Mouse (Mus musculus) CH12F3 (cell line): Measurements from ENCODE around the gene Rtkn.

Source experiments
- in situ Hi-C: fragments of 300-500 bp; cut with MboI; formaldehyde crosslinking; loops from 2 replicates; pipeline ENCODE4 v1.14.3; 2020; ENCODE audit warnings: low sequenced_read_pairs

Rtkn gene

DNA sequence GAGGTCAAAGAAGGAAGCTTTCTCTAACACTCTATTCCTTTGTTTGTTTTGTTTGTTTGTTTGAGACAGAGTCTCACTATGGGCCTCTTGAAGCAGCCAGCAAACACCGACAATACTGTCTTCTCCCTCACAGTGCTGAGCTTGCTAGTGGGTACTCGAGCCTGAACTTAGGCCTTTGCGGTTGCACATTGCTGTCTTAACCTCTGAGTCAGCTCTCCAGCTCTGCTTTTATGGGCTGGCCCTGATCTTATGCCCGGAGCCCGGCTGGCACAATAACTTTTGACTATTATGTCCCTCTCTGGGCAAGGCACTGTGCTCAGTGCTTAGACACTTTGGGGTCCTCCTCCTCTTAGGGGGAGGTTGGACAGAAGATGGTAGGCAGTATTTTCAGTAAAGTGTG is 34.6 kb downstream of the Rtkn start:
- in situ Hi-C loops, result loop anchor here (10.0 kb wide), 1 partner anchor 165 kb away; no protein-coding TSS in a partner anchor

DNA sequence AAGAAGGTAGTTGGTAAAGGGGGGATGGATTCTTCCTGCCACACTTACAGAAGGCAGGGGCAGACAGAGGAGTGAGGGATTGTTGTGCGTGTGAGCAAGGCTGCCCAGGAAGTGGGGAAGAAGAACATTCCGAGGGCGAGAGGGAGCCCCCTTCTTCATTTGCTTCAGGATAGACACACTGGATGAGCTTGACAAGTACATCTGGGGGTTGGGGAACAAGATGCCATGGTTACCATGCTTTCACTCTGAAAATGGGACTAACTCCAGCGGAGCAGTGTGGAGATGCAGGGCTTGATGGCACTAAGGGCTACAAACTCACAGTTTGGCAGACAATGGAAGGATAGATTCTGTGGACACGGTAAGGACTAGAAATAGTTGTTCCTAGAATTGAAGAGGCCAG is 35.8 kb downstream of the Rtkn start:
- in situ Hi-C loops, result no loop called here

DNA sequence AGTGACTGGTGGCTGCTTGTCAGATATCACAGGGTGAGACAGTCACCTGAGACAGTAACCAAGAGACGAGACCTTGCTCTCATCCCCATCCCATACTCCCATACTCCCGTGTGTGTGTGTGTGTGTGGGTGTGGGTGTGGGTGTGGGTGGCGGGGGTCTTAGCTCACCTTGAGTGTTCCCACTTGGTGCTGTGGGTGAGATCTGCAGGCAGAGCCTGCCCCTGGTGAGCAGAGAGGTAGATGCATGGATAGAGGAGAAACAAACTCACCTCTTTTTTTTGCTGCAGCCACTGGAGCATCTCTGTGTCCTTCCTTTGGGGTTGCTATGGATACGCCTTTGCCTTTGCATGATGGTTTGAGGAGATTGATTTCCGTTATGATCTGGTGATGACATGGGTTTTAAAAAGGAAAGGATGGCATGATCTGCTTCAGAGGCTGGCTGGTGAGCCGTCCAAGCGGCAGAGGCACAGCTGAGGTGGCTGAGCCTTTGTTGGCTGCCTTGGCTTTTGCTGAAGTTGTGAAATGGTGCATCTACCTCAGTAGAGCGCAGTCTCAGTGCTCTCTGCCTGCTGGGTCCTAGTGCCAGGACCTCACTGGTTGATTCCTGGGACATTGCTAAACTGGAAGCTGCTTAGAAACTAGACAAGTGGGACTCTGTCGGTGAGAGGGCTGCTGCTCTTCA is 37.1 kb downstream of the Rtkn start:
- in situ Hi-C loops, result no loop called here

DNA sequence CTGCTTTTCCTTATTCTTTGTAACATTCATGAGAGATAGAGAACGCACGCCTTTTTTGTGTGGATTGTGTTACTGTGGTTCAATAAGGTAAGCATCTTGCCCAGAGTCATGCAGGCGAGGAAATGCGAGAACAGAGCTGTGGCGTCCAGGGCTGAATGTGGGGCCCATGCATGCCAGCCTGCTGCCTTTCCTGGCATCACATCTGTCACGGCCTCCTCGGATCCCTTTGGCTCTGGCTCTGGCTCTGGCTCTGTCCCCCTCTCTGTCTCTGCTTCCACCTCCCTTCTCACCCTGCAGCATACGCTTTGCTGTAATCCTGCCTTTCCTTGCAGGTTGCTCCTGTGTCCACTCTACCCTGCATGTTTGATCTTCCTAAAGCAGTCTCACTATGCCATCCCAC is 40.7 kb downstream of the Rtkn start:
- in situ Hi-C loops, result no loop called here

DNA sequence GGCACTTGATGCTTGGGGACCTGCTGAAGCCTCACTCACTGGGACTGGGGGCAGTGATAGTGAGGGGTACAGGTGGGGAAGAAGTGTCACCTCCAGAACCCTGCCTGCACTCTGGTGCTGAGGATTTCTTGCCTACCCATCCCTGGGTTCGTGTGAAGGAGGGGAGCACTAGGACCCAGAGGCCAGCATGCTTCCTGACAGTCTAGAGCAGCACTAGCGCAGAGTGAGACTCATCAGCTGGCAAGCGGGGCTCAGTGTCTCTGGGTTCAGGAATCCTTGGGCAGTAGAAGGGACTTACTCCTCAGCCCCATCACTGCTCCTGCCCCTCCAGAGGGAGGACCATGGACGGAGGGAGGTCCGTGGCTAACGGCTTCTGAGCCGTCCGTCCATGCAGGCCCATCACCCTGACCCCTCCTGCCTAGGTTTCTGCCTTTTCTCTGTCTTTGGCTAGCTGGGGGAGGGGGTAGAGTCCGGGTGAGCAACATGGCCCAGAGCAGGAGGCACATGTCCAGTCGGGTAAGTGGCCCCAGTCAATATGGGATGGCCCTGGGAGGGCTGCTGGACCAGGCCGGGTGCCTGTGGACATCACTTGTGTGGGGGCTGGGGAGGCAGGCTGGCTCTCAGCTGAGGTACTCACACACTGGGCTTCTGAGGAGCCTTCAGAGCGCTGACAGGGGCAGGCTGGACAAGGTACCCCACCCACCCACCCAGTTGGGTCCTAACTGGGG is 44.3 kb downstream of the Rtkn start:
- in situ Hi-C loops, result no loop called here

DNA sequence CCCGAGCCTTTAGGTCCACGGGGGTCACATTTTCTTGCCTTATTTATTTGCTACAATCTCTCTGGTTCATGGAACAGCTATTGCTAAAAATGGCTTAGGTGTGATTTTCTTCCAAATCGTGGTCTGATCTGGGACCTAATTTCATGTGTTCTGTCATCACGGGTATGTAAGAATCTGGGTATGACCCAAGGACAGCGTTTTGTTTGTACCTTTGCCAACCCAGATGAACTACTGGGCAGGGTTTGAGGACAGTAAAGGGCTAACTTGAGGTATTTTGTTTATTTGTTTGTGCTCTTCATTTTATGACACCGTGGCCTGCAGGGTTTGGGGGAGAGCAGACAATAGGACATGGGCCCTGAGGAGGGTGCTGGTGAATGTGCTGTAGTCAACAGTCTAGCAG is 45.3 kb downstream of the Rtkn start:
- in situ Hi-C loops, result no loop called here

DNA sequence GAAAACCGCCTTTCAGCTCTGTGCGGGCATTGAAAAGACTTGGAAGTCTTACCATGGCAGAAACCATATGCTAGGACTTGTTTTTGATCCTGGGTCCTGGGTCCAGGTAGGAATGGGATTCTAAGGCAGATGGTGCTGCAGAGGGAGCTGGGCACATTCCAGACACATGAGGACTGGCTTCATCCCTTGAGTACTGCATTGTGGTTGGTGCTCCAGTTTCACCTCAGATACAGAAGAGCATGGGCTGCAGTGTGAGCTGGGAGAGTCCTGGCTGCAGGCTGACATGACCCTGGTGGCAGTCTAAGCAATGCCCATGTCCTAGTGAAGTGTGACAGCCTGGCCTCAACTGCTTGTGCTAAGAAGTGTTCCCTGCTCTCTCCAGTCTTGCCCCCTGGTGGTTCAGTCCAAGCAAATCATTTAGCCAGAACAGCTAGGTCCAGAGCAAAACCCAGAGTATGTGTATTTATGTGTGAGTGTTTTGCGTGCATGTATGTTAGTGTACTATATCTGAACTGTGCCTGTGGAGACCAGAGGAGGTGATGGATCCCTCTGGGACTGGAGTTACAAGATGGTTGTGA is 49.7 kb downstream of the Rtkn start:
- in situ Hi-C loops, result no loop called here

DNA sequence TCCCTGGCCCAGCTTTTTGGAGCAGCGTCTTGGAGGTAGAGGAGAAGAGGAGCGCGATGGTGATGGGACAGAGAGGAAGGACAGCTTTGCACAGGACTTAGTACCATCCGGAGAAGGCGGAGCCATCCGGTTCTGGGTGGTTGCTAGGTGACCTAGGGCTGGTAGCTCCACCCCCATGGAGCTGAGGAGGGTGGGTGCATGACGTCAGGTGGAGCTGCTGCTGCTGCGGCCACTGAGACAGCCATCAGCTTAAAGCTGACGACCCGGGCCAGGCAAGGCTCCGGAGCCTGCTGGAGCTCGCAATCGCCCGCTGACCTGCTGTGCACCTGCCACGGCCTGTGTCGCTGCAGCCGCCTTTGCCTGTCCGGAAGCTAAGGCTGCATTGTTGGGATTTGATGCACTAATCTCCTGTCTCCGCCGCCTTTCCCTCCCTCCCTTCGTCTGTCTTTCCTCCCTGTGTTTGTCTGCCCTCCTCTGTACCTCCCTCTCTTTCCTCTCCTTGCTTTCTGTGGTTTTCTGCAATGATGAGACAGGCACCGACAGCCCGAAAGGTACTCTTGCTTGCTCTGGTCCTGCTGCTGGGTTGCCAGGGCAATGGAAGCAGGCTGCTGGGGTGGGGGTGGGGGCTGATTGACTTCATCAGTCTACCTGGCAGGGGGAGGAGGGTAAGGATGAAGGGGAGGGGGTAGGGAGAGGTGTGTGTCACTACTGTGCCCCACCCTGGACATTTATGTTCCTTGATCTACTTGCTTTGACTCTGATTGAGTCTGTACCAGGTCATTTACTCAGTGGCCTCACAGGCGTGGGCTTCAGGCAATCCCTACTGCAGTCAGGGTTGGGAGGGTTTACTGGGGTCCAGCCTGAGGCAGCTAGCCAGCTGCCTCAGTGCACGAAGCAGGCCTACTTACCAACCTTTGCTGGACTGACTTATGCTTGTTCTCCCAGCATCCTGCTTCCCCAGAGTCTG is 50.9 kb downstream of the Rtkn start:
- in situ Hi-C loops, result no loop called here

DNA sequence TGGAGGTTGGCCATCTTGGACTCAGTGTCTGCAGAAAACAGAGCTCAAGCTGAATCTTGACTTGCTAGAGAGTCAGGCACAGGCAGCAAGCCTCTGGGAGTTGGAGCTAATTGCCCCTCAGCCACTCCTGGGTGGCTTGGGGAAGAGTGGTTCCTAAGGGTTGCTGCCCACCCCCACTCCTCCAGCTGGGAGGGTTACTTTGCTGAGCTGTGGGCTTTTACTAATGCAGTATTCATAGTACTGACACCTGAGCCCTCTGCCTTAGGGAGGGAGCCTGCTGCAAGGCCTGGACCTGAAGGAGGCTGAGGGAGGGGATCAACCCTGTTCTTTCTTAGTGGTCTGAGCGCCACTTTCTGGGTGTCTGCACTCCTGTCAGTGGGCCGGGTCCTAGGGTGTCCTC is 51.7 kb downstream of the Rtkn start:
- in situ Hi-C loops, result no loop called here

DNA sequence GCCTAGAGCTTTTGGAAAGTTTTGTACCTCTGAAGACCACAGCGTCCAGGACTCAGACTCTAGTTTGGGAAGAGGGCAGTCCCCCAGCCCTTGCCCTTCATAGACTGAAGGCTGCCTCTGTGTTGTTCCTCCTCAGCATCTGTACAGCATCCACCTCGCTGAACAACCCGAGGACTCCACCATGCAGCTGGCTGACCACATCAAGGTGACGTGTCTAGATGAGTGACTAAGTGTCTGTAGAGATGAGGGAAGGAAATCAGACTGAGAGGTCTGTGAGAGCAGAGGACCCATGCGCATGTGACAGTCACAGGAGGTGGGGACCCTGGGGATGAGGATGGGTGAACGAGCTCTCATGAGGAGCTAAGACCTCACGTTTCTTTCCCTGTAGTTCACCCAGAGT is 58.3 kb downstream of the Rtkn start:
- in situ Hi-C loops, result no loop called here

DNA sequence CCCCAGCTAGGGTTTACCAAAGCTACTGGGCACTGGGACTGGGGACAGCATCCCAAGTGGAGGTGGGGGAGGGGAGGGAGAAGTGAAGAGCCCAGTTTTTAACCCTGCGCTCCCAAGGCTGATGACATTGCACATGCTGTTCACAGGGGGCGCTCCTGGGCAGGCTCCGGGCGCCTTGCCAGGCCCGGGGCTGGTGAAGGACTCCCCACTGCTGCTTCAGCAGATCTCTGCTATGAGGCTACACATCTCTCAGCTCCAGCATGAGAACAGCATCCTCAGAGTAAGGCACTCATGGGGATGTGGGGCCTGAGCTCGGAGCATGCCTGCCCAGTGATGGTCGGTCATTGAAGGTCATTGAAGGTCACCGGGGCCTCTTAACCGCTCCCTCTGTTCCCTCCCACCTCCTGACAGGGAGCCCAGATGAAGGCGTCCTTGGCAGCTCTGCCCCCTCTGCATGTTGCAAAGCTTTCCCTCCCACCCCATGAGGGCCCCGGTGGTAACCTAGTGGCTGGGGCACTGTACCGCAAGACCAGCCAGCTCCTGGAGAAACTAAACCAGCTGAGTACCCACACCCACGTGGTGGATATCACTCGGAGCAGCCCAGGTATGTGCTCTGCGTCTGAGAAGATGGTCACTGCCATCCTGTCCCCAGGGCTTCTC is 62.2 kb downstream of the Rtkn start:
- in situ Hi-C loops, result no loop called here
